Mouse (Mus musculus): ENCODE results near the gene Commd3. TPM values are rescaled to one million over a fixed set of nuclear protein-coding genes. Genes with fewer than 3 reads are reported as not detected.

Commd3 gene
- polyA plus RNA-seq (2014; fragmentation: Nextera tagmentation; extraction: Ambion mirVana) = 215 and 223 TPM in 2 replicates

GRCm38 (mm10) chr2:18672133-18672765, at the start of gene Commd3:
Gene Commd3, plus strand, starts transcription at chr2:18672384.
- WGBS = under 1% methylated on average over 86 of the region's 91 CpGs
- Histone ChIP-seq H3K4me3 (ENCODE audit: low read depth, low read length) (peak within 1 kb of the TSS; percentile 81), H3K9ac (replicated peaks; ENCODE audit: low read depth, low read length) (peak within 1 kb of the TSS; percentile 92), H3K36me3 (ENCODE audit: control insufficient read depth, insufficient read depth, low read length) (no peaks in the 10 kb centered on the region), H3K27me3 (ENCODE audit: control insufficient read depth, insufficient read depth, low read length) (no peaks in the 10 kb centered on the region), H3K4me1 (ENCODE audit: control insufficient read depth, insufficient read depth, low read length) (peaks cover 4% of the 10 kb centered on the region; the same call in 1 of the 2 replicates), H3K9me3 (ENCODE audit: control insufficient read depth, low read depth, low read length) (no peaks in the 10 kb centered on the region), H3K4me2 (replicated peaks; ENCODE audit: low read depth, low read length) (peak within 1 kb of the TSS; percentile 65), H3K27ac (ENCODE audit: low read length) (peak within 1 kb of the TSS; percentile 97)
- peak; percentile 92 for ATAC-seq (ENCODE audit: insufficient number of reproducible peaks, insufficient read depth, low FRiP score, low read depth)

- H3K9me3 ChIP-seq (ENCODE audit: control insufficient read depth, low read depth, low read length) = no peaks in the 10 kb centered on the region
- H3K36me3 ChIP-seq (ENCODE audit: control insufficient read depth, insufficient read depth, low read length) = no peaks in the 10 kb centered on the region
- 61% methylated on average over 10 of the region's 10 CpGs for WGBS
- H3K27ac ChIP-seq (ENCODE audit: low read length) = no peak overlapping the region
- no peak overlapping the region for H3K4me3 ChIP-seq (ENCODE audit: low read depth, low read length)
- H3K4me1 ChIP-seq (ENCODE audit: control insufficient read depth, insufficient read depth, low read length) = no peaks in the 10 kb centered on the region
- ATAC-seq (ENCODE audit: insufficient number of reproducible peaks, insufficient read depth, low FRiP score, low read depth) = no peak
- H3K27me3 ChIP-seq (ENCODE audit: control insufficient read depth, insufficient read depth, low read length) = no peaks in the 10 kb centered on the region
- H3K9ac ChIP-seq (replicated peaks; ENCODE audit: low read depth, low read length) = no peak overlapping the region
- H3K4me2 ChIP-seq (replicated peaks; ENCODE audit: low read depth, low read length) = no peak overlapping the region
These were observed 49.0 kb upstream of the Commd3 start for GRCm38 (mm10) chr2:18623219-18623618.

GRCm38 (mm10) chr2:18630547-18630946, 41.6 kb upstream of the Commd3 start:
- Histone ChIP-seq H3K36me3 (ENCODE audit: control insufficient read depth, insufficient read depth, low read length) (no peaks in the 10 kb centered on the region), H3K4me2 (replicated peaks; ENCODE audit: low read depth, low read length) (no peak overlapping the region), H3K27ac (ENCODE audit: low read length) (no peak overlapping the region), H3K27me3 (ENCODE audit: control insufficient read depth, insufficient read depth, low read length) (no peaks in the 10 kb centered on the region), H3K9me3 (ENCODE audit: control insufficient read depth, low read depth, low read length) (no peaks in the 10 kb centered on the region), H3K9ac (replicated peaks; ENCODE audit: low read depth, low read length) (no peak overlapping the region), H3K4me3 (ENCODE audit: low read depth, low read length) (no peak overlapping the region), H3K4me1 (ENCODE audit: control insufficient read depth, insufficient read depth, low read length) (no peaks in the 10 kb centered on the region)
- 76% methylated on average over 5 of the region's 5 CpGs for WGBS
- ATAC-seq (ENCODE audit: insufficient number of reproducible peaks, insufficient read depth, low FRiP score, low read depth) = no peak

- no peaks in the 10 kb centered on the region for H3K9me3 ChIP-seq (ENCODE audit: control insufficient read depth, low read depth, low read length)
- 88% methylated on average over 8 of the region's 8 CpGs for whole genome bisulfite sequencing
- ATAC-seq (ENCODE audit: insufficient number of reproducible peaks, insufficient read depth, low FRiP score, low read depth) = no peak
These were observed 37.1 kb upstream of the Commd3 start for GRCm38 (mm10) chr2:18635052-18635451.

GRCm38 (mm10) chr2:18648563-18648962, 23.6 kb upstream of the Commd3 start:
- ATAC-seq (ENCODE audit: insufficient number of reproducible peaks, insufficient read depth, low FRiP score, low read depth) = no peak
- Histone ChIP-seq H3K27me3 (ENCODE audit: control insufficient read depth, insufficient read depth, low read length) (no peaks in the 10 kb centered on the region), H3K36me3 (ENCODE audit: control insufficient read depth, insufficient read depth, low read length) (no peaks in the 10 kb centered on the region), H3K4me3 (ENCODE audit: low read depth, low read length) (no peak overlapping the region), H3K9ac (replicated peaks; ENCODE audit: low read depth, low read length) (no peak overlapping the region), H3K4me1 (ENCODE audit: control insufficient read depth, insufficient read depth, low read length) (no peaks in the 10 kb centered on the region), H3K9me3 (ENCODE audit: control insufficient read depth, low read depth, low read length) (no peaks in the 10 kb centered on the region), H3K27ac (ENCODE audit: low read length) (no peak overlapping the region), H3K4me2 (replicated peaks; ENCODE audit: low read depth, low read length) (no peak overlapping the region)
- 75% methylated on average over 4 of the region's 4 CpGs for WGBS

More at GRCm38 (mm10) chr2:18635052-18635451, 37.1 kb upstream of the Commd3 start:
- Histone ChIP-seq H3K4me1 (ENCODE audit: control insufficient read depth, insufficient read depth, low read length) (no peaks in the 10 kb centered on the region), H3K9ac (replicated peaks; ENCODE audit: low read depth, low read length) (no peak overlapping the region), H3K4me3 (ENCODE audit: low read depth, low read length) (no peak overlapping the region), H3K27me3 (ENCODE audit: control insufficient read depth, insufficient read depth, low read length) (no peaks in the 10 kb centered on the region), H3K36me3 (ENCODE audit: control insufficient read depth, insufficient read depth, low read length) (no peaks in the 10 kb centered on the region), H3K27ac (ENCODE audit: low read length) (no peak overlapping the region), H3K4me2 (replicated peaks; ENCODE audit: low read depth, low read length) (no peak overlapping the region)

DNA sequence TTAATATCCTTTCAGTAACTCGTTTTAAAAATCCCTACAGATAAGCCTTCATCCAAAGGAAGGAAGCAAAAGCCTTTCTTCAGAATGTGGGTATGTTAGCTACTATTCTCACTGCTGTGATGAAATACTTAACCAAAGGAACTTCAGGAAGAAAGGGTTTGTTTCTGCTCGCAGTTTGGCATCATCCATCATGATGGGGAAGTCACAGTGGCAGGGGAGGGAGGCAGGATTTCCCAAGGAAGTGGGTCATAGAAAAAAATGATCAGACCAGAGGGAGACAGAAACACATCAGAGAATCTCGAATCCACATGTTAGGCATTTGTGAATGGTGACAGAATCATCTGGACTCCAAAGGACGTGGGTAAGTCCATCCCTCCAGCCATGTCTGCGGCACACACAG, 17.4 kb upstream of the Commd3 start:
- 58% methylated on average over 5 of the region's 5 CpGs for WGBS
- H3K4me1 ChIP-seq (ENCODE audit: control insufficient read depth, insufficient read depth, low read length) = no peaks in the 10 kb centered on the region
- H3K27me3 ChIP-seq (ENCODE audit: control insufficient read depth, insufficient read depth, low read length) = no peaks in the 10 kb centered on the region
- H3K36me3 ChIP-seq (ENCODE audit: control insufficient read depth, insufficient read depth, low read length) = no peaks in the 10 kb centered on the region
- no peaks in the 10 kb centered on the region for H3K9me3 ChIP-seq (ENCODE audit: control insufficient read depth, low read depth, low read length)
- H3K27ac ChIP-seq (ENCODE audit: low read length) = no peak overlapping the region
- H3K9ac ChIP-seq (replicated peaks; ENCODE audit: low read depth, low read length) = no peak overlapping the region
- no peak overlapping the region for H3K4me3 ChIP-seq (ENCODE audit: low read depth, low read length)
- no peak overlapping the region for H3K4me2 ChIP-seq (replicated peaks; ENCODE audit: low read depth, low read length)
- ATAC-seq (ENCODE audit: insufficient number of reproducible peaks, insufficient read depth, low FRiP score, low read depth) = no peak

DNA sequence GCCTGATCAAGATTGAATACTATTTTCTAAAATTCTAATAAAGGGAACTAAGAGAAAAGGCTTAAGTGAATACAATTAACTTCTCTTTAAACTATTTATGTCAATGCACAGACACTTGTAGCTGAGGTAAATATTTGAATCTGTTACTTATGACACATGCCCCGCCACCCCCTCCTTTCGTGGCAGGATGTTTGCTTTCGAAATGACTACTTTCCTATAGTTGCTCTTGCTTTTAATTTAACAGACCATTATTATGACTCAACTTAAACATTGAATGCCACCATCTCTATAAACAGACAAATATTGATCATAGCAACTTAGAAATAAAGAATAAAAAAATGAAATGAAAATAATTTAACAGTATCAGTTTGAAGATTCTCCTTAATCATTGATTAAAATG, 8.2 kb upstream of the Commd3 start:
- no peaks in the 10 kb centered on the region for H3K36me3 ChIP-seq (ENCODE audit: control insufficient read depth, insufficient read depth, low read length)
- WGBS = 79% methylated on average over 3 of the region's 3 CpGs
- H3K4me2 ChIP-seq (replicated peaks; ENCODE audit: low read depth, low read length) = no peak overlapping the region

DNA sequence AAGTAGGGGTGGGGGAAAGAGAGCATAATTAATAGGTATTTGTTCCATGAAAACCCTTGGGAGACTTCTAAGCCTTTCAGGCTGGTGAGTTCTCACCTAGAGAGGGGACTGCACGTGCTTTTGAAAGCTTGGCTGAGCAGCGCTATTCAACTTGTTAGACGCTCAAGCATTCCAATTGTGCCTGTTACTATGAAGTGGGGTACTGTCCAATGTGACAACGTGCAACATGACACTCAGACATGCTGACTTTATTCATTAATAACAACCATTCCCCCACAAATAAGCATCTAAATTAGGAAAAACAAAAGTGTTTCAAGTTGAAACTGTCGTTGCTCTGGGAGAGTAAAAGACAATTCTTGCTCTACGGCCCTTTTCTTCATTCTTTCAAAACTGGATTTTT, 1.1 kb upstream of the Commd3 start:
- H3K9ac ChIP-seq (replicated peaks; ENCODE audit: low read depth, low read length) = no peak overlapping the region
- H3K36me3 ChIP-seq (ENCODE audit: control insufficient read depth, insufficient read depth, low read length) = no peaks in the 10 kb centered on the region
- H3K27me3 ChIP-seq (ENCODE audit: control insufficient read depth, insufficient read depth, low read length) = no peaks in the 10 kb centered on the region
- no peak overlapping the region for H3K4me2 ChIP-seq (replicated peaks; ENCODE audit: low read depth, low read length)
- H3K4me3 ChIP-seq (ENCODE audit: low read depth, low read length) = no peak overlapping the region
- peaks cover 4% of the 10 kb centered on the region; the same call in 1 of the 2 replicates for H3K4me1 ChIP-seq (ENCODE audit: control insufficient read depth, insufficient read depth, low read length)
- H3K9me3 ChIP-seq (ENCODE audit: control insufficient read depth, low read depth, low read length) = no peaks in the 10 kb centered on the region
- 39% methylated on average over 6 of the region's 6 CpGs for WGBS
- no peak for ATAC-seq (ENCODE audit: insufficient number of reproducible peaks, insufficient read depth, low FRiP score, low read depth)
- H3K27ac ChIP-seq (ENCODE audit: low read length) = no peak overlapping the region

More for the DNA sequence above, 8.2 kb upstream of the Commd3 start:
- ATAC-seq (ENCODE audit: insufficient number of reproducible peaks, insufficient read depth, low FRiP score, low read depth) = no peak
- no peaks in the 10 kb centered on the region for H3K9me3 ChIP-seq (ENCODE audit: control insufficient read depth, low read depth, low read length)
- H3K4me3 ChIP-seq (ENCODE audit: low read depth, low read length) = no peak overlapping the region
- H3K27ac ChIP-seq (ENCODE audit: low read length) = no peak overlapping the region
- no peaks in the 10 kb centered on the region for H3K4me1 ChIP-seq (ENCODE audit: control insufficient read depth, insufficient read depth, low read length)
- H3K9ac ChIP-seq (replicated peaks; ENCODE audit: low read depth, low read length) = no peak overlapping the region
- no peaks in the 10 kb centered on the region for H3K27me3 ChIP-seq (ENCODE audit: control insufficient read depth, insufficient read depth, low read length)

DNA sequence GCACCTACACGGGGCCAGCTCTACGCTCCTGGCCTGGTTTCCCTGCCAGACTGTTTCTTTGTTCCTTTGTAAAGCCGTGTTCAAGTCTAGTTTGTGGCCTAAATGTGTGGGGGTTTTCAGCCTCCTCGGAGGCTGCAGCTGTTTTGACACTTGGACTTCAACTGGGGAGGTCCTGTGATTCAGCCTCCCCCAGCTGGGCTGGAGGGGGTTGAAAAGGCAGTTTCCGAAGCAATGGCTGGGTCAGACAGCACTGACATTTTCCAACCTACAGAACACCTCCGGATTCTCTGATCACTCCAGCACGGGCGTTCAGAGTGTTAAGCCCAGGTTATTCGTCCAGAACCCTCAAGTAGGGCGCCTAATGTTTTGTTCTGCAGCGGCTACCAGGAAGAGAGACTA, 581 bp downstream of the Commd3 start:
- H3K27ac ChIP-seq (ENCODE audit: low read length) = peak overlapping the region; percentile 97
- H3K4me2 ChIP-seq (replicated peaks; ENCODE audit: low read depth, low read length) = peak overlapping the region; percentile 65
- H3K27me3 ChIP-seq (ENCODE audit: control insufficient read depth, insufficient read depth, low read length) = no peaks in the 10 kb centered on the region
- H3K9ac ChIP-seq (replicated peaks; ENCODE audit: low read depth, low read length) = peak overlapping the region; percentile 92
- peaks cover 4% of the 10 kb centered on the region; the same call in 1 of the 2 replicates for H3K4me1 ChIP-seq (ENCODE audit: control insufficient read depth, insufficient read depth, low read length)
- WGBS = 0% methylated on average over 11 of the region's 11 CpGs
- H3K9me3 ChIP-seq (ENCODE audit: control insufficient read depth, low read depth, low read length) = no peaks in the 10 kb centered on the region
- H3K4me3 ChIP-seq (ENCODE audit: low read depth, low read length) = peak overlapping the region; percentile 81
- H3K36me3 ChIP-seq (ENCODE audit: control insufficient read depth, insufficient read depth, low read length) = no peaks in the 10 kb centered on the region
- no peak for ATAC-seq (ENCODE audit: insufficient number of reproducible peaks, insufficient read depth, low FRiP score, low read depth)

Measured in stomach, embryonic 14.5 days (tissue).